8 mouse cellular contexts compared by ENCODE assay signal in genomic region chr1:181230731-181231148, GRCm38 (mm10). TPM values are rescaled to one million over a fixed set of nuclear protein-coding genes. Genes with fewer than 3 reads are reported as not detected.
DNase-seq lines count a peak whose midpoint lies in the region; ATAC-seq and TF ChIP-seq lines count a peak whose summit lies in the region.

No protein-coding gene starts in this region.

- H3K36me3 ChIP-seq in hindbrain, embryonic 10.5 days = no peaks in the 10 kb centered on the region
- H3K36me3 ChIP-seq in hindbrain, postnatal 0 days (ENCODE audit: insufficient read depth, low read length) = no peaks in the 10 kb centered on the region
- H3K36me3 ChIP-seq in limb, embryonic 10.5 days = no peaks in the 10 kb centered on the region
- H3K36me3 ChIP-seq in hindbrain, embryonic 11.5 days (ENCODE audit: control insufficient read depth, insufficient read depth, low read length) = no peaks in the 10 kb centered on the region
- no peaks in the 10 kb centered on the region for H3K36me3 ChIP-seq in forebrain, embryonic 12.5 days (replicated peaks)

- no peaks in the 10 kb centered on the region for H3K9me3 ChIP-seq in hindbrain, embryonic 10.5 days
- H3K9me3 ChIP-seq in hindbrain, postnatal 0 days (ENCODE audit: low read length) = no peaks in the 10 kb centered on the region
- no peaks in the 10 kb centered on the region for H3K9me3 ChIP-seq in limb, embryonic 10.5 days (replicated peaks)
- H3K9me3 ChIP-seq in hindbrain, embryonic 11.5 days (ENCODE audit: control insufficient read depth, low read length) = no peaks in the 10 kb centered on the region
- H3K9me3 ChIP-seq in forebrain, embryonic 12.5 days = no peaks in the 10 kb centered on the region

- no peak for TF ChIP-seq CTCF in hindbrain, postnatal 0 days (IDR thresholded peaks at IDR 0.05; ENCODE audit: low read depth)

- H3K4me2 ChIP-seq in hindbrain, postnatal 0 days (ENCODE audit: low read depth, low read length) = no peak overlapping the region
- no peak overlapping the region for H3K4me2 ChIP-seq in hindbrain, embryonic 11.5 days (replicated peaks; ENCODE audit: low read depth, low read length)
- no peak overlapping the region for H3K4me2 ChIP-seq in forebrain, embryonic 12.5 days

- H3K27me3 ChIP-seq in hindbrain, embryonic 10.5 days (ENCODE audit: insufficient read depth, poor library complexity, severe bottlenecking) = no peaks in the 10 kb centered on the region
- no peaks in the 10 kb centered on the region for H3K27me3 ChIP-seq in hindbrain, postnatal 0 days (ENCODE audit: insufficient read depth, low read length)
- no peaks in the 10 kb centered on the region for H3K27me3 ChIP-seq in limb, embryonic 10.5 days (ENCODE audit: low read depth, poor library complexity, severe bottlenecking)
- H3K27me3 ChIP-seq in hindbrain, embryonic 11.5 days (ENCODE audit: control insufficient read depth, insufficient read depth, low read length) = no peaks in the 10 kb centered on the region
- H3K27me3 ChIP-seq in forebrain, embryonic 12.5 days = no peaks in the 10 kb centered on the region

- H3K9ac ChIP-seq in hindbrain, postnatal 0 days (replicated peaks; ENCODE audit: low read length) = no peak overlapping the region
- H3K9ac ChIP-seq in hindbrain, embryonic 11.5 days (ENCODE audit: low read depth, low read length) = no peak overlapping the region
- no peak overlapping the region for H3K9ac ChIP-seq in forebrain, embryonic 12.5 days

- 40% methylated on average over 10 of the region's 10 CpGs for WGBS in hindbrain, embryonic 10.5 days
- WGBS in hindbrain, postnatal 0 days = 44% methylated on average over 10 of the region's 10 CpGs
- 33% methylated on average over 10 of the region's 10 CpGs for WGBS in limb, embryonic 10.5 days
- WGBS in hindbrain, embryonic 11.5 days = 36% methylated on average over 10 of the region's 10 CpGs
- 46% methylated on average over 10 of the region's 10 CpGs for WGBS in forebrain, embryonic 12.5 days

- H3K4me1 ChIP-seq in hindbrain, embryonic 10.5 days (replicated peaks) = peaks cover 26% of the 10 kb centered on the region
- H3K4me1 ChIP-seq in hindbrain, postnatal 0 days (ENCODE audit: insufficient read depth, low read length) = no peaks in the 10 kb centered on the region
- peaks cover 30% of the 10 kb centered on the region for H3K4me1 ChIP-seq in limb, embryonic 10.5 days
- no peaks in the 10 kb centered on the region for H3K4me1 ChIP-seq in hindbrain, embryonic 11.5 days (replicated peaks; ENCODE audit: control insufficient read depth, insufficient read depth, low read length)
- H3K4me1 ChIP-seq in forebrain, embryonic 12.5 days = peaks cover 9% of the 10 kb centered on the region; the same call in 1 of the 2 replicates

- H3K4me3 ChIP-seq in hindbrain, embryonic 10.5 days = no peak overlapping the region
- no peak overlapping the region for H3K4me3 ChIP-seq in hindbrain, postnatal 0 days (ENCODE audit: low read length)
- no peak overlapping the region for H3K4me3 ChIP-seq in limb, embryonic 10.5 days
- no peak overlapping the region for H3K4me3 ChIP-seq in hindbrain, embryonic 11.5 days (ENCODE audit: low read depth, low read length)
- H3K4me3 ChIP-seq in forebrain, embryonic 12.5 days (replicated peaks) = no peak overlapping the region

- H3K27ac ChIP-seq in hindbrain, embryonic 10.5 days = peak overlapping the region; percentile 17; the same call in 1 of the 2 replicates
- no peak overlapping the region for H3K27ac ChIP-seq in hindbrain, postnatal 0 days
- peak overlapping the region; percentile 42; the same call in 1 of the 2 replicates for H3K27ac ChIP-seq in limb, embryonic 10.5 days
- H3K27ac ChIP-seq in hindbrain, embryonic 11.5 days (ENCODE audit: low read depth, low read length) = no peak overlapping the region
- no peak overlapping the region for H3K27ac ChIP-seq in forebrain, embryonic 12.5 days

- no peak for DNase-seq in hindbrain, embryonic 10.5 days (ENCODE audit: low spot score)
- DNase-seq in hindbrain, postnatal 0 days (ENCODE audit: low spot score) = no peak
- peak; percentile 18 for DNase-seq in adrenal gland, postnatal 25 days
- no peak for DNase-seq in limb, embryonic 10.5 days (ENCODE audit: low spot score)
- peak; percentile 62 to 70 for DNase-seq in spleen, postnatal 10 days (ENCODE audit: low spot score in 2 of 2)
- DNase-seq in hindbrain, embryonic 11.5 days (ENCODE audit: low spot score) = no peak
- DNase-seq in cerebellum, adult 11-12 months = no peak

- ATAC-seq in hindbrain, postnatal 0 days = no peak
- ATAC-seq in hindbrain, embryonic 11.5 days (ENCODE audit: low FRiP score) = no peak
- ATAC-seq in forebrain, embryonic 12.5 days (ENCODE audit: low FRiP score) = no peak

RNA-seq across cellular contexts. Expression of gene Wdr26, which starts 18.9 kb away (rescaled TPM):
- polyA plus RNA-seq in hindbrain, embryonic 10.5 days (2016; fragmentation: Nextera tagmentation; extraction: Ambion mirVana) = 25.6 and 30.3 TPM in 2 replicates
- 40.1 and 47.0 TPM in 2 replicates for total RNA-seq in hindbrain, postnatal 0 days (2014; rRNA removed)
- 45.3 and 47.4 TPM in 2 replicates for polyA plus RNA-seq in hindbrain, postnatal 0 days (2015; fragmentation: Nextera tagmentation; extraction: Ambion mirVana)
- total RNA-seq in adrenal gland, postnatal 25 days (2021) = 143 and 151 TPM in 2 replicates
- polyA plus RNA-seq in limb, embryonic 10.5 days (2016; fragmentation: Nextera tagmentation; extraction: Ambion mirVana) = 25.0 and 27.7 TPM in 2 replicates
- polyA plus RNA-seq in hindbrain, embryonic 11.5 days (2014; fragmentation: Nextera tagmentation; extraction: Ambion mirVana) = 41.3 and 50.1 TPM in 2 replicates
- polyA plus RNA-seq in forebrain, embryonic 12.5 days (2016; fragmentation: Nextera tagmentation; extraction: Ambion mirVana) = 46.7 and 48.8 TPM in 2 replicates

Comparison
In these comparisons a context has a peak if more than half of its experiments do, and no peak if none do; other contexts are left out.
1. H3K27ac ChIP-seq: peak in hindbrain, embryonic 10.5 days (single experiment) and limb, embryonic 10.5 days (single experiment); none in hindbrain, postnatal 0 days (single experiment), hindbrain, embryonic 11.5 days (single experiment) and forebrain, embryonic 12.5 days (single experiment).
2. DNase-seq: peak in adrenal gland, postnatal 25 days (single experiment) and spleen, postnatal 10 days (2 of 2); none in hindbrain, embryonic 10.5 days (single experiment), hindbrain, postnatal 0 days (single experiment), limb, embryonic 10.5 days (single experiment), hindbrain, embryonic 11.5 days (single experiment) and cerebellum, adult 11-12 months (single experiment).